Mouse (Mus musculus) liver, adult 2 months (tissue): ENCODE measurements around the gene Fbxl5. TPM values are rescaled to one million over a fixed set of nuclear protein-coding genes. Genes with fewer than 3 reads are reported as not detected.
A peak's percentile ranks its signal among the peaks of the same experiment; 100 is the strongest.

ENCODE experiments used
- DNase-seq: peaks from one replicate; pipeline ENCODE4 v3.0.0-alpha.2; 2011; ENCODE audit warnings: low read depth, low spot score; ENCODE audit errors: extremely low read depth
- H3K27ac ChIP-seq: fragments of 200-500 bp; replicated peaks from 2 replicates; pipeline ENCODE4 v1.5.1; 2012; ENCODE audit warnings: low read depth, mild to moderate bottlenecking, control low read depth, inconsistent platforms, low read length; ENCODE audit not compliant: insufficient read depth
- H3K27me3 ChIP-seq: fragments of 200-500 bp; 2 replicates; pipeline ENCODE4 v1.6.1; 2012; ENCODE audit warnings: mild to moderate bottlenecking, moderate library complexity, low read length, inconsistent platforms; ENCODE audit not compliant: control insufficient read depth, insufficient read depth
- H3K36me3 ChIP-seq: fragments of 200-500 bp; 2 replicates; pipeline ENCODE4 v1.6.1; 2012; ENCODE audit warnings: low read length, inconsistent platforms; ENCODE audit not compliant: control insufficient read depth, insufficient read depth
- H3K4me1 ChIP-seq: fragments of 200-500 bp; 2 replicates; pipeline ENCODE4 v1.6.1; 2011; ENCODE audit warnings: low read length; ENCODE audit not compliant: control insufficient read depth, insufficient read depth
- H3K4me3 ChIP-seq: fragments of 200-500 bp; 2 replicates; pipeline ENCODE4 v1.5.1; 2011; ENCODE audit warnings: low read depth, mild to moderate bottlenecking, control low read depth, low read length, moderate library complexity; ENCODE audit not compliant: insufficient read depth
- H3K79me2 ChIP-seq: fragments of 200-500 bp; 2 replicates; pipeline ENCODE4 v1.6.1; 2012; ENCODE audit warnings: inconsistent platforms, mild to moderate bottlenecking, low read length, moderate library complexity; ENCODE audit not compliant: control insufficient read depth, insufficient read depth
- H3K9ac ChIP-seq: fragments of 200-500 bp; 2 replicates; pipeline ENCODE4 v1.6.1; 2012; ENCODE audit warnings: low read depth, mild to moderate bottlenecking, control low read depth, inconsistent platforms, low read length
- CTCF ChIP-seq: fragments of 200-500 bp; IDR thresholded peaks from 2 replicates; pipeline ENCODE4 v1.5.1; 2011; ENCODE audit warnings: low read depth, low read length, control low read depth
- POLR2A ChIP-seq: fragments of 200-500 bp; IDR thresholded peaks from 2 replicates; pipeline ENCODE4 v1.6.1; 2011; ENCODE audit warnings: low read length, control low read depth; ENCODE audit not compliant: insufficient read depth; ENCODE audit errors: extremely low read depth
- WGBS: fragments of 180-500 bp; shearing (Covaris S2); methylation state at CpG from one replicate; pipeline ENCODE4 v1.1.7; 2018; 5-methylcytosine and 5-hydroxymethylcytosine counted together
- polyA plus RNA-seq: library from polyadenylated mRNA; depleted of rRNA; stranded (reverse); fragments of >200 nt; gene quantifications from 2 replicates; pipeline ENCODE4 v1.2.3, GENCODE M21; 2012
- total RNA-seq: library from RNA; depleted of rRNA; stranded (reverse); fragments of >200 nt; gene quantifications from 2 replicates; pipeline ENCODE4 v1.2.3, GENCODE M21; 2014

Gene Fbxl5
- total and polyA plus RNA-seq, 2 experiments: 17.4 to 41.8 TPM

- no peak overlapping the region for H3K9ac ChIP-seq
- no peak overlapping the region for H3K27ac ChIP-seq
- H3K27me3 ChIP-seq: no peaks in the 10 kb centered on the region
- no peaks in the 10 kb centered on the region; the same call in 1 of the 2 replicates for H3K4me1 ChIP-seq
- TF ChIP-seq CTCF: no peak
- no peak for TF ChIP-seq POLR2A
- DNase-seq: no peak
- H3K36me3 ChIP-seq: no peaks in the 10 kb centered on the region
- 68% methylated on average over 5 of the region's 5 CpGs for WGBS
- H3K79me2 ChIP-seq: no peaks in the 10 kb centered on the region
- no peak overlapping the region for H3K4me3 ChIP-seq
Observed at GRCm38 (mm10) chr5:43860670-43861431, 39.4 kb upstream of the Fbxl5 start.

GRCm38 (mm10) chr5:43860096-43860495 is 38.7 kb upstream of the Fbxl5 start:
- Histone ChIP-seq H3K27ac (no peak overlapping the region), H3K27me3 (no peaks in the 10 kb centered on the region), H3K4me1 (no peaks in the 10 kb centered on the region; the same call in 1 of the 2 replicates), H3K4me3 (no peak overlapping the region), H3K9ac (no peak overlapping the region), H3K36me3 (no peaks in the 10 kb centered on the region), H3K79me2 (no peaks in the 10 kb centered on the region)
- no peak for TF ChIP-seq CTCF
- TF ChIP-seq POLR2A: no peak
- WGBS: 94% methylated on average over 5 of the region's 5 CpGs
- DNase-seq: no peak

GRCm38 (mm10) chr5:43859663-43860062 is 38.2 kb upstream of the Fbxl5 start:
- TF ChIP-seq POLR2A (no peak), CTCF (no peak)
- Histone ChIP-seq H3K36me3 (no peaks in the 10 kb centered on the region), H3K27me3 (no peaks in the 10 kb centered on the region), H3K27ac (no peak overlapping the region), H3K79me2 (no peaks in the 10 kb centered on the region), H3K4me3 (no peak overlapping the region), H3K4me1 (peaks cover 3% of the 10 kb centered on the region; the same call in 1 of the 2 replicates), H3K9ac (no peak overlapping the region)
- DNase-seq: no peak
- WGBS: 80% methylated on average over 8 of the region's 8 CpGs

GRCm38 (mm10) chr5:43855769-43856168 is 34.3 kb upstream of the Fbxl5 start:
- Histone ChIP-seq H3K79me2 (no peaks in the 10 kb centered on the region), H3K9ac (peak overlapping the region; percentile 58; the same call in 1 of the 2 replicates), H3K27me3 (no peaks in the 10 kb centered on the region), H3K4me3 (no peak overlapping the region), H3K4me1 (peaks cover 3% of the 10 kb centered on the region; the same call in 1 of the 2 replicates), H3K27ac (peak overlapping the region; percentile 76), H3K36me3 (no peaks in the 10 kb centered on the region)
- DNase-seq: peak; percentile 58
- whole genome bisulfite sequencing: 28% methylated on average over 2 of the region's 2 CpGs
- TF ChIP-seq CTCF (no peak), POLR2A (no peak)

- Histone ChIP-seq H3K27ac (peak overlapping the region; percentile 62; the same call in 1 of the 2 replicates), H3K4me3 (no peak overlapping the region), H3K79me2 (no peaks in the 10 kb centered on the region), H3K27me3 (no peaks in the 10 kb centered on the region; the same call in 1 of the 2 replicates), H3K36me3 (no peaks in the 10 kb centered on the region), H3K4me1 (peaks cover 3% of the 10 kb centered on the region; the same call in 1 of the 2 replicates), H3K9ac (no peak overlapping the region)
- TF ChIP-seq POLR2A (no peak), CTCF (no peak)
- peak; percentile 19 for DNase-seq
- 74% methylated on average over 7 of the region's 7 CpGs for WGBS
Observed at GRCm38 (mm10) chr5:43853868-43854488, 32.5 kb upstream of the Fbxl5 start.
